Mouse (Mus musculus) adrenal gland, postnatal 36 days (tissue): Measurements from ENCODE around the gene Plaa. TPM values are rescaled to one million over a fixed set of nuclear protein-coding genes. Genes with fewer than 3 reads are reported as not detected.
"Not testable (repeated sequence)": the region's sequence is repeated elsewhere in the genome, so short reads cannot be mapped to it uniquely, and the experiment has no call there.

Source experiments
- DNase-seq, 2 experiments: peaks; one replicate each; pipeline ENCODE4 v3.0.0; 2021; ENCODE audit warnings: mixed read lengths in 1 of 2
- long read RNA-seq, 2 experiments: library from polyadenylated mRNA; stranded (forward); transcript quantifications; one replicate each; pipeline ENCODE4 v2.0.0; 2021; ENCODE audit warnings: borderline sequencing depth in 2 of 2
- total RNA-seq, 2 experiments: library from RNA; stranded (reverse); gene quantifications; 2 replicates each; pipeline ENCODE4 v1.2.3; 2021

The Plaa gene
- total RNA-seq, result 10 to 100 TPM; 65.9 to 68.6 TPM
- long read RNA-seq, experiment 1, transcript Plaa-201 (14 exons, 2,784 nt), result major isoform, 62 of 78 reads
- long read RNA-seq, experiment 1, partial matches to known transcripts, result 7 of 78 reads
- long read RNA-seq, experiment 1, other reads (novel, unspliced or antisense), result 9 of 78 reads
- long read RNA-seq, experiment 2, transcript Plaa-201 (14 exons, 2,784 nt), result major isoform, 26 of 28 reads
- long read RNA-seq, experiment 2, partial matches to known transcripts, result 0 of 28 reads
- long read RNA-seq, experiment 2, other reads (novel, unspliced or antisense), result 2 of 28 reads

GRCm38 (mm10) chr4:94603031-94603629, at the start of gene Plaa:
Gene Plaa (minus strand): TSS chr4:94603244.
- peak; percentile 92 to 94 for DNase-seq

DNA sequence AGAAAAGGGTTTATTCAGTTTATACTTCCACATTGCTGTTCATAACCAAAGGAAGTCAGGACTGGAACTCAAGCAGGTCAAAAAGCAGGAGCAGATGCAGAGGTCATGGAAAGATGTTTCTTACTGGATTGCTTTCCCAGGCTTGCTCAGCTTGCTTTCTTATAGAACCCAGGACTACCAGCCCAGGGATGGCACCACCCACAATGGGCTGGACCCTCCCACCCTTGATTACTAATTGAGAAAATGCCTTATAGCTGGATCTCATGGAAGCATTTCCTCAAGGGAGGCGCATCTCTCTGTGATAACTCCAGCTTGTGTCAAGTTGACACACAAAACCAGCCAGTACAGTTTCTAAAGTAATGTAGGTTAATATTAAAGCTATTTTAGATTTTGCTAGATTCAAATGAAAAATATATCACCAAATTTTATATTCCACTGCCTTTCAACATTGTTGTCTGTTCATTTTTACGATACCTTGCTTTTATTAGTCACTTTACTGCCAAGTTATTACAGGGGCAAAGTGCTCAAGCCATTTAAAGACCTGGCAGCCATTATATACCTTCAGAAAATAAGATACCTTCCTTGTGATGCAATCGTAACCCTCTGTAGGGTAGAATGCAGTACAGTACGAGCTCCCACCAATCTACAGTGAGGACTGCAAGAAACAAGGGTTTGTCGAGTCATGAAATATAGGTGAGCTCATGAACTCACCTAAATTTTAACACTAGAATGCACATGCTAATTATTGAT, 47.6 kb upstream of the Plaa start:
- DNase-seq, result not testable (repeated sequence)

- no peak for DNase-seq
Measured at GRCm38 (mm10) chr4:94649920-94650319, 46.9 kb upstream of the Plaa start, which contains the start of gene Lrrc19. Gene Lrrc19 (minus strand): TSS chr4:94650144.

DNA sequence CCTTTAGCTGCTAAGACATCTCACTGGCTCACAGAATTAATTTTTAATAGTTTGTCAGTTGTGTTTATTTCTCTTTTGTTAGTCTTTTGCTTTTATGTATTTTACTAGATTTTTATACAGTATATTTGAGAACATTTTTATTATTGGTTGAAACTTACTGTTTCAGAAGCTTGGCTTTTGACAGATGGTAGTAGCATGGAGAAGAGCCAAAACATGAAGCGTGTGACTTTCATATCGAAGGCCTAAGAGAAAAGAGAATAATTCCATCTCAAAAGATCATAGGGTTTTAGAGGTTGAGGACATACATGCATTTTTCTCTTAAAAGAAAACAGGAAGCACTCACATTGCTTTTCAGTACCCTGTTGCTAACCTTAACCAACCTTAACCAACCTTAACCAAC, 40.1 kb upstream of the Plaa start:
- no peak for DNase-seq

GRCm38 (mm10) chr4:94620077-94620476, 17.0 kb upstream of the Plaa start:
- DNase-seq, result no peak

DNA sequence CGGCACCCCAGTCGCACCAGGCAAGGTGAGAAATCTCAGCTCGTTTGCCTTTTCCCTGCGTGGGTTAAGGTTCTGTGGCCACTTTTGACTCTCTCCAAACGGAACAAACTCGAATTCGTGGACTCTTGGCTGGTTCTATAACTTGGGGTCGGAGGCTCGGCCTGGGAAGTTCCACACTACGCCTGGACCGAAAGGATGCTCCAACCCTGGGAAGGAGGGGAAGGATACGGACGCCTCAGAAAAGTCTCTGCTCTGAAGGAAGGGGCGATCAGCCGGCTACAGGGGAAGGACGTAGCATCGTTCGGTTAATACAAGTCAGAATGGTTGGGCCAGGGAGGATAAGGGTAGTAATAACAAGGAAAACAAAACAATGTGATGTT, 11.6 kb upstream of the Plaa start:
- DNase-seq, result no peak

GRCm38 (mm10) chr4:94613972-94614626, 11.1 kb upstream of the Plaa start, which contains the start of gene Ift74:
Gene Ift74 (plus strand): TSS chr4:94614491.
- peak; percentile 95 to 97 for DNase-seq

GRCm38 (mm10) chr4:94610339-94610738, 7.3 kb upstream of the Plaa start:
- no peak for DNase-seq

DNA sequence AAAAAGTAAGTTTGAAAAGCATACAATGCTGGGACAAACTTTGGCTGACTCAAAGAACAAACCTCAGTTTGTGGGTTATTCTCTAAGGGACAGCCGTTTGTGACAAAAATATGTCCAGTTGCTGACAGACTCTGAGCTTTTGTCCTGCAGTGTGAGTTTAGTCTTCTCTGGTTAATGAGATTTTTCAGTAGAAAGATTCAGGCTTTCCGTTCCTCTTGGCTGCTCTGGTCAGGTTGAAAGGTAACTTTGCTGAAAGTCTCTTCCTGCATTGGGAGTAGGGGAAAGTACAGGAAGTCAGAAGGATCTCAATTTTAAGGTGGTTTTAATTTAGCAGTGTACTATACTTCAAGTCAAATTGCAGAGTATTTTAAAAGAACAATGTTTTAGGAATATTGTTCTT, 2.5 kb upstream of the Plaa start:
- no peak for DNase-seq

DNA sequence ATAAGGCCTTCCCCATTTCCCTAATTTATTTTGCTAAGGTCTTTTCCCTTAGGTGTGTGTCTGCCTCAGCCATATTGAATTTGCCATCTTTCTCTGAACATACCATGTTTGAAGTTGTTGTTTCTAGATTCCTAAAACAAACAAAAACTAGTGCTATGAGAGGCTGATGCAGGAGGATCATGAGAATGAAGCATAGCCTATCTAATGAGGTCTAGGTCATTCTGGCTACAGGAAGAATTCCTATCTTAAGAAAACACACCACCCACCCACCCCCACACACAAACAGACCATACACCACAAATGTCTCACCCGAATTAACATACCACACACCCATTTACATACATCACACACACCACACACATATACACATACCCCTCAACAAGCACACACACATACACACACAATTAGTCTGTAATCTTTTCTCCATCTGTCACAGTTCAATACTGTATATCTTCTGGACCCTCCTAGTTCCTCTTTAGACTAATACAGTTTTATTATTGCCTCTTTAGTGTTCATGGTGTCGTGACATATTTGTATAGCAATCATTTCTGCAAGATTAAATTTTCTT, 1.5 kb upstream of the Plaa start:
- no peak for DNase-seq

GRCm38 (mm10) chr4:94602496-94603030, 481 bp downstream of the Plaa start:
- peak in 1 of 2 experiments; percentile 43 for DNase-seq

GRCm38 (mm10) chr4:94601395-94601794, 1.6 kb downstream of the Plaa start:
- DNase-seq, result peak in 1 of 2 experiments; percentile 6

DNA sequence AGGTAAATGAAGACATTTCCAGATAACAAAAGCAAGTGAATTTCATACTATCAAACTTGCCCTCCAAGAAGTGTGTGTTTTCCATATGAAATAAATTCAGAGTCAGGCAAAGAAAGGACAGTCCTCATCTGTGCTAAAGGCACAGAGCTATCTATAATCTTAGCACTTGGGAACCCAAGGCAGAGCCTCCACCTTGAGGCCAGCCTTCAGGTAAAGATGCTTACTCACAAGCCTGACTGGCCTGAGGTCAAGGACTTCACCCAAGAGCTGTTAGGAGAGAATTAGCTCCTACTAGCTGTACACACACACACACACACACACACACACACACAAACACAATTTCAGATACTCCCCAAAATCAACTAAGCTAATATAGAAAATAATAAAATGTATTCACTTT, 10.3 kb downstream of the Plaa start:
- DNase-seq, result no peak

DNA sequence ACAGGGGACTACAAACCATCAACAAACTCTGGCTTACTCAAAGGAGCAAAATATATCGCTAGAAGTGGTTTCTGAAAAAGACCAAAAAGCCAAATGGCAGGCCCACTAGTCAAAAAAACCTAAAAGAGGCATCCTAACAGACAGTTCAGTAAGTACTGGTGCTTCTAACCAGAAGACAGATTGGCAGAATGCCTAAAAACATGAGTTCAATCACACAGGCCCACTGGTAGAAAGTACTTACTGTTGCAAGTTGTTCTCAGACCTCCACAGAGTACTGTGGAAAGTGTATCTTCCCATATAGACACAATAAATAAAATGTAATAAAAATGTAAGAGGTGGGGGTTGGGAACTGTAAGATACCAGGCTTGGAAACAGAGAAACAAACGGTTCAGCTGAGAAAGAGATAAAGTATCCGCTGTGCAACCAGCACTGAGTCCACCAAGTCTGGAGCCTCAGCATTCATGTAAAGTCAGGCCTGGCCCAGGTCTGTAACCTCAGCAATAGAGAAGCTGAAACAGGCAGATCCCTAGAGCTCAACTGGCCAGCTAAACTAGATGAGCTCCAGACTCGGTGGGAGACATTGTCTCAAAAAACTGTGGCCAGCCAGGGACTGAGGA, 11.2 kb downstream of the Plaa start:
- no peak for DNase-seq

- DNase-seq, result no peak
Measured at GRCm38 (mm10) chr4:94572677-94573076, 30.4 kb downstream of the Plaa start.

- DNase-seq, result no peak
Measured at GRCm38 (mm10) chr4:94564297-94564696, 38.7 kb downstream of the Plaa start.

- no peak for DNase-seq
Measured at GRCm38 (mm10) chr4:94561954-94562648, 40.9 kb downstream of the Plaa start.

- DNase-seq, result no peak
Measured at GRCm38 (mm10) chr4:94560316-94560715, 42.7 kb downstream of the Plaa start.

- no peak for DNase-seq
Measured at GRCm38 (mm10) chr4:94559266-94559665, 43.8 kb downstream of the Plaa start.

GRCm38 (mm10) chr4:94557145-94557544, 45.9 kb downstream of the Plaa start:
- no peak for DNase-seq
